Mouse (Mus musculus) A20 (cell line): ENCODE data around the gene Xkr7.
A peak's percentile ranks its signal among the peaks of the same experiment; 100 is the strongest.

Experiments
- DNase-seq: peaks from one replicate; pipeline ENCODE4 v3.0.0-alpha.2; 2011; ENCODE audit warnings: low read depth, low spot score

Gene Xkr7

DNA sequence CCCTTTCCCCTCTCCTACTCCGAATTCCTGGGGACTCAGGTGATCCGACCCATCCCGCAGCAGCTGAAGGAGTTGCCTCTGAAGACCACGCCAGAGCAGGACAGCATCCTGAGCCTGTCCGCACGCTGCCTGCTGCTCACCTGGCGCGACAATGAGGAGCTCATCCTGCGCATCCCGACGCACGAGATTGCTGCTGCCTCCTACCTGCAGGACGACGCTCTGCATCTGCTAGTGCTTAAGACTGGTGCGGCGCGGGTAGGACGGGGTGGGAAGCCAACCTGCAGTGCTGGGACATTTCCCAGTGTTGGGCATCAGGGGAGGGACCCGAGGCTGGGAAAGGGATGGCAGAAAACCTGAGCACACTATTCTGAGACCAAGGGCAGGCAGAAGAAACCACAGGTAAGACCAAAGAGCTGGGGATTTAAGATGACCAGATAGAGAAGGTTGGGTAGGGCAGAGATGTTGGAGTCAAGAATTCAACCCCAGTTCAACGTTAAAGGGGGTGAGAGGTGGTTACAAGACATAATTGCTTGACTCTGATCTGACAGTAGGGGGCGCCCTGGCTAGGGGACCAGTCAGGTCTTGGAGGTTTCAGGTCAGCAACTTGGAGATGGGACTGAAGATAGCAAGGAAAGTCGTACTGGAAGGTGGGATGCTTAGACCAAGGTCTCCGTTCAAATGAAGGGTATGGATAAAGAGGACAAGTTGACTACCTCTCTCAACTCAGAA is 39.3 kb downstream of the Xkr7 start:
- DNase-seq: peak; percentile 30

DNA sequence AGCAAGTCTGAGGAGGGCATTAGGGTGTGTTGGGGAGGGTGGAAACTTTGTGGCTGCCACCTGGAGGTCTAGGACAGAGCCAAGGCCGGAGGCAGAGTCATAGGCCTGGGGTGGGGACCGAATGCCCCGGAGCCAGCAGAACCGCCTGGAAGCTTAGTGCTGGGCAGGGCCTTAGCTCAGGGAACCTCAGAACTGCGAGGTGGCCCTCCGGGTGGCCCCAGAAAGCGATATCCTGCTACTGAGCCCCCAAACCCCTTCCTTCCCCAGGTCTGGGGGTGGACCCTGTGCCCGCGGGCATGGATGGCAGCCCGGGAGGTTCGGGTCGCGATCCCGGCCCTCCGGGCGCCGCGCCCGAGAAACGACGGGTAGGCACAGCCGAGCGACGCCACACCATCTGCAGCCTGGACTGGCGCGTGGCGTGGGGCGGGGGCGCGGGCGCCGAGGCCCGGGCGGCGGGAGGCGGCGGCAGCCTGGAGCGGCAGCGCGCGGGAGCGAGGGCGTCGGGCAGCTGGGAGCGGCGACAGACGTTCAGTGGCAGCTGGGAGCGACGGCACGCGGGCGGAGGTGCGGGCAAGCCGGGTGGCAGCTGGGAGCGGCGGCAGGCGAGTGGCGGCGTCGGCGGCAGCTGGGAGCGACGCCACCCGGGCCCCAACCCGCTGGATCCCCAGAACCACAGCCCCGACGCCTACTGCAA is 40.0 kb downstream of the Xkr7 start:
- DNase-seq: no peak

GRCm38 (mm10) chr2:153074651-153075050 is 43.0 kb downstream of the Xkr7 start:
- DNase-seq: no peak

DNA sequence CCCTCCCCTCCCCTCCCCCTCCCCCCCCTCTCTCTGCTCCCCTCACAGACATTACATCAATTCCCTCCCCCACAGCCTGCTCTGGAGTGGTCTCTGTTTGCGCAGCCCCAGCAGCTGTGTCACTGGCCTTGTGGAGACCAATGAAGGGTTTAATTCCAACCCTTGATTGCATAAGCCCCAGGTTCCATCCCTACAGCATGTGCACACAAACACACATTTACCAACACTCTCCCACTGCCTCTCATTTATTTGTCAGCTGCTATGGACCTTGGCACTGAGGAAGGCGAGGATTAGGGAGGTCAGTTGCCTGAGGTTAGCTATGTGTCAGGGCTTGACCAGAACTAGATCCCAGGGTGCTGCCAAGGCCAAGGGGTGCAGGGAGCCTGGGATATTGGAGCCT is 44.3 kb downstream of the Xkr7 start:
- DNase-seq: no peak

GRCm38 (mm10) chr2:153080841-153081523 is 49.3 kb downstream of the Xkr7 start:
- DNase-seq: peak; percentile 85

GRCm38 (mm10) chr2:153081866-153082265 is 50.2 kb downstream of the Xkr7 start:
- DNase-seq: no peak

GRCm38 (mm10) chr2:153083275-153083674 is 51.6 kb downstream of the Xkr7 start:
- no peak for DNase-seq

DNA sequence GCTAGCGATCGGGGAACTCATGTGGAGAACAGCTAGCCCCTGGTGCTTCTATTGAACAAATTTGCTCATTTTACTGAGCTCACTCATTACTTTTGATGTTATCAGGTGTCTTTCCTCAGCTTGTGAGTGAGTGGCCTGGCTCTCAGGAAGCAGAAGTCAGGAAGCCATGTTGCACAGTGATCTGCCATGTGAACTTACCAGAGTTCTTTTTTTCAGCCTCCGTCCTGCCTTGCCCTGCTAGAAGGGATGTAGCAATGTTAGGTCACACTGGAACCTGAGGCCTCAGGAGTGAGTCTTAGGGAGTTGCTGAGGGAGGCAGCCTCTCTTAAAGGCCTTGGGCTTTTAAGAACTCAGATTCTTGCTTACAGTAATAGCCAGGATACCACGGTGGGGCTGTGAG is 52.2 kb downstream of the Xkr7 start:
- DNase-seq: no peak

- peak; percentile 30 for DNase-seq
These were observed 52.8 kb downstream of the Xkr7 start for GRCm38 (mm10) chr2:153084261-153084976.

GRCm38 (mm10) chr2:153085556-153085955 is 53.9 kb downstream of the Xkr7 start:
- DNase-seq: no peak

- DNase-seq: no peak
These were observed 54.5 kb downstream of the Xkr7 start for GRCm38 (mm10) chr2:153086166-153086565.

GRCm38 (mm10) chr2:153087091-153087490 is 55.4 kb downstream of the Xkr7 start:
- no peak for DNase-seq

DNA sequence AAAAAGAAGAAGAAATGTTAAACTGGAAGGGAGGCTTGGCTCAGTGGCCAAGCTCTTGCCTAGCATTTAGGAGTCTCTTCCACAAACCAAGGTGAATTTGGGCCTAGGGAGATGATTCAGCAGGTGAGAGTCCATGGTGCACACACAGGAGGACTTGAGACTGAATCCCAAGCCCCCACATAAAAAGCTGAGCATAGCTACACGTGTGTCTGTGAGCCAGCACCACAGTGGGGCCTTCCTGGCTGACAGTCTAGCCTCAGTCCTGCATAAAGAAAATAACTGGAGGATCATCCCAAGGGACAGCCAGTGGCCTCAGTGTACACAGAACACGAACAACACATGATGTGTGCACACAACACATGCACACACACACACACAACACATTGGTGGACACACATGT is 57.7 kb downstream of the Xkr7 start:
- no peak for DNase-seq

DNA sequence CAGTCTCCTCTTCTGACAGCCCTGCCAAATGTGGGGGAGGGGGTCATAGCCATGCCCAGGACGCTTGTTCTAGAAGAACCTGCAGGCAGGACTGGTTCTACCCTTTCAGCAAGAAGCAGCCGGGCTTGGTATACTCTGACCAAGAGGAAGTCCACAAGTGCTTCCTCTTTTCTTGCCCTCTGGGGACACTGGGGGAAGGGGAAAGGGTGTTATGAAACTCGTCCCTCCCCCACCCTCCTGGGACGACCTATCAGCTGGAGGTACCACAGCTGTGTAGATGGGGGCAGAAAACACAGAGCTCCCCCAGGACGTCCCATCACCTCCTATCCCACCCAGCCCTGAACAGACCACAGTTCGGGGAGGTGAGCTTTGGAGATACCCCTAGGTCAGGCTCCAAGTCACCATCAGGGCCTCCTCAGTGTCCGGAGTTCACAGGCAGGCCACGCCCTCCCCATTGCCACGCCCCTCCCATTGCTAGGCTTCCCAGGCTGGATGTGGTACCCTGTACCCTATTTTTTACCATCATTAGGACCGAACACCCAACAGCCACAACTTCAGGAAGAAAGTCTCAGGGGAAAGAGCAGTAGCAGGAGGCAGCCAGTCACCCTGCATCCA is 59.0 kb downstream of the Xkr7 start:
- DNase-seq: peak; percentile 93
